Mouse (Mus musculus): ENCODE results near the gene Vmn2r27. TPM values are rescaled to one million over a fixed set of nuclear protein-coding genes. Genes with fewer than 3 reads are reported as not detected.

The Vmn2r27 gene
- polyA plus RNA-seq, 1 experiment from 2014 or later, result not detected

Other genes starting within 250 kb of the Vmn2r27 start
- gene Vmn2r26, start 207.3 kb downstream of the Vmn2r27 start, polyA plus RNA-seq (2015; fragmentation: Nextera tagmentation; extraction: Ambion mirVana), result not detected in 2 replicates
- gene Cd163, start 72.8 kb upstream of the Vmn2r27 start, polyA plus RNA-seq (2015; fragmentation: Nextera tagmentation; extraction: Ambion mirVana), result 0.14 and 0.17 TPM in 2 replicates
- gene Pex5, start 183.2 kb upstream of the Vmn2r27 start, polyA plus RNA-seq (2015; fragmentation: Nextera tagmentation; extraction: Ambion mirVana), result 70.5 TPM in 2 replicates
- gene Clstn3, start 232.9 kb upstream of the Vmn2r27 start, polyA plus RNA-seq (2015; fragmentation: Nextera tagmentation; extraction: Ambion mirVana), result 73.7 and 80.0 TPM in 2 replicates

Measured in hindbrain, embryonic 13.5 days (tissue).